Mouse (Mus musculus) bone marrow, adult 2 months (tissue): Measurements from ENCODE around the gene Kcnk18. TPM values are rescaled to one million over a fixed set of nuclear protein-coding genes. Genes with fewer than 3 reads are reported as not detected.
A peak's percentile ranks its signal among the peaks of the same experiment; 100 is the strongest.

ENCODE experiments used
- H3K27ac ChIP-seq: fragments of 200-500 bp; 2 replicates; pipeline ENCODE4 v1.5.1; 2012; ENCODE audit warnings: low read depth, mild to moderate bottlenecking, control low read depth, inconsistent platforms, low read length; ENCODE audit not compliant: control insufficient read depth, poor library complexity, insufficient read depth
- H3K4me1 ChIP-seq: fragments of 200-500 bp; 2 replicates; pipeline ENCODE4 v1.6.1; 2011; ENCODE audit warnings: low read length; ENCODE audit not compliant: control insufficient read depth, insufficient read depth
- H3K4me3 ChIP-seq: fragments of 200-500 bp; replicated peaks from 2 replicates; pipeline ENCODE3; 2011; ENCODE audit warnings: mild to moderate bottlenecking, low read depth, low read length, control low read depth; ENCODE audit not compliant: control insufficient read depth
- CTCF ChIP-seq: fragments of 200-500 bp; IDR thresholded peaks from 2 replicates; pipeline ENCODE4 v1.5.1; 2011; ENCODE audit warnings: low read length, control low read depth; ENCODE audit not compliant: control insufficient read depth, insufficient read depth
- POLR2A ChIP-seq: fragments of 200-500 bp; IDR thresholded peaks from 2 replicates; pipeline ENCODE4 v1.6.1; 2011; ENCODE audit warnings: low read depth, mild to moderate bottlenecking, control low read depth, low read length, borderline replicate concordance; ENCODE audit not compliant: control insufficient read depth
- WGBS: fragments of 180-500 bp; shearing (Covaris S2); methylation state at CpG from one replicate; pipeline ENCODE4 v1.1.7; 2018; 5-methylcytosine and 5-hydroxymethylcytosine counted together
- polyA plus RNA-seq: library from polyadenylated mRNA; stranded (reverse); fragments of >200 nt; gene quantifications from 2 replicates; pipeline ENCODE4 v1.2.4, GENCODE M21; 2011; ENCODE audit warnings: low replicate concordance; ENCODE audit not compliant: missing spikeins, insufficient read depth, insufficient read length

The Kcnk18 gene
- polyA plus RNA-seq, 1 experiment = not detected

GRCm38 (mm10) chr19:59239124-59239817 is 20.3 kb downstream of the Kcnk18 start:
- Histone ChIP-seq H3K27ac (no peak overlapping the region), H3K4me1 (no peaks in the 10 kb centered on the region), H3K4me3 (no peak overlapping the region)
- TF ChIP-seq CTCF = peak; percentile 100
- no peak for TF ChIP-seq POLR2A
- 20% methylated on average over 17 of the region's 17 CpGs for WGBS

DNA sequence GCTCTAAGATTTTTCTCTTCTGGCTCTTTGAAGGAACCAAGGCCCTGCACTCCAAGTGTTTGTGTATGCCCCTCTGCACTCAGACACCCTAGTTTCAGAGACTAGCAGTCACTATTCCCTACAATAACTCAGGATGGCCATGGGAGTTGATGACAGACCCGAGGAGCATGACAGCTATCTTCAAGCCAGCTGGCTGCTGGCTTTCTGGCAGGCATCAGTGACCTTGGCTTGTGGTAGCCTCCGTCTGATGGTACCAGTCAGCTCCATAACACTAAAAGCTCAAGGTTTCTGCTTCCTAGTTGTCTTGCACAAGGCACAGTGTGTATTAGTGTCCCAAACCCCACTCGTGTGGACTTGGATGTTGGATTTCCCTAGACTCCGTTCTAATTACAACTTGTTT is 23.0 kb downstream of the Kcnk18 start:
- 81% methylated on average over 4 of the region's 4 CpGs for WGBS

DNA sequence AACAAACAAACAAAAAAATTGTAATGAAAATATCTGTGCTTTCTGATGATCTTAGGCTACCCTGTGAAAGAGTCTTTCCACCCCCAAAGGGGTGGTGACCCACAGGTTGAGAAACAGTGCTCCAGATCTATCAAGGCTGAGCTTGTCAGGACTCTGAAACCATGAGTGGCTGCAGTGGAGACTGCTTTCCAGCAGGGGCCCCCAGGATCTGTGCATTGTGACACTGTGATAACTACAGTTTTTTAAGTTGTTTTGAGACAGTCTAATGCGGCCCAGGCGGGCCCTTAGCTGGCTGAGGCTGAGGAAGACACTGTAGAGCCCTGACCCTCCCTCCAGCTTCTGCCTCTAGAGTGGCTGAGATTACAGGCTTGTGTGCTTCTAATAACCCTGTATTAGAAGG is 24.0 kb downstream of the Kcnk18 start:
- H3K4me1 ChIP-seq = peaks cover 3% of the 10 kb centered on the region; the same call in 1 of the 2 replicates
- no peak overlapping the region for H3K27ac ChIP-seq
- WGBS = 49% methylated on average over 2 of the region's 2 CpGs
- TF ChIP-seq CTCF (no peak), POLR2A (no peak)
- no peak overlapping the region for H3K4me3 ChIP-seq

More for the DNA sequence above, 23.0 kb downstream of the Kcnk18 start:
- no peaks in the 10 kb centered on the region for H3K4me1 ChIP-seq
- TF ChIP-seq POLR2A (no peak), CTCF (no peak)
- no peak overlapping the region for H3K4me3 ChIP-seq
- no peak overlapping the region for H3K27ac ChIP-seq

DNA sequence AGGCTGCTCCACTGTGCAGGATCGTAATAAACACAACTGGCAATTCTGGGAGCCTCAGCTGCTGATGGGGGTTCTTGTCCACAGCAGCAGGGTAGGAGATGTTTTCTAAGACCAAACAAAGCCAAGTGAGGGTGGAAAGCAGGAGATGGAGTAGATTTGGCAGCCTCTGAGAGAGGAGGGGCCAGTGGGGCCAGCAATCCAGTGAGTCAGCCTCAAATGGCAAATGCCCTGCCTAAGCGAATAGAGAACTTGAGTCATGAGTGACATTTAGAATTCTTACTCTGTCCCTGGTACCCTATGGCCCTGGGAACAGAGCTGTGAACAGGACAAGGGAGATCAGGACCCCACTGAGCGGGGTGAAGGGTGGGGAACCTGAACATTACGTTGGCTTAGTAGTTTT is 29.1 kb downstream of the Kcnk18 start:
- WGBS = 49% methylated on average over 4 of the region's 4 CpGs
- no peak overlapping the region for H3K4me3 ChIP-seq
- peaks cover 9% of the 10 kb centered on the region for H3K4me1 ChIP-seq
- H3K27ac ChIP-seq = no peak overlapping the region; the same call in 1 of the 2 replicates
- TF ChIP-seq CTCF = no peak

- Histone ChIP-seq H3K4me1 (peaks cover 9% of the 10 kb centered on the region), H3K27ac (peak overlapping the region; percentile 45), H3K4me3 (no peak overlapping the region)
- TF ChIP-seq CTCF (no peak), POLR2A (no peak)
- WGBS = 18% methylated on average over 11 of the region's 11 CpGs
Measured at GRCm38 (mm10) chr19:59248553-59249286, 29.7 kb downstream of the Kcnk18 start.

- 8% methylated on average over 2 of the region's 2 CpGs for WGBS
- H3K27ac ChIP-seq = no peak overlapping the region
- peaks cover 9% of the 10 kb centered on the region for H3K4me1 ChIP-seq
- TF ChIP-seq CTCF (no peak), POLR2A (no peak)
- H3K4me3 ChIP-seq = no peak overlapping the region
Measured at GRCm38 (mm10) chr19:59252651-59253050, 33.6 kb downstream of the Kcnk18 start.

- Histone ChIP-seq H3K4me1 (peaks cover 3% of the 10 kb centered on the region; the same call in 1 of the 2 replicates), H3K4me3 (no peak overlapping the region), H3K27ac (no peak overlapping the region)
- 76% methylated on average over 5 of the region's 5 CpGs for WGBS
- no peak for TF ChIP-seq POLR2A
Measured at GRCm38 (mm10) chr19:59259633-59260032, 40.6 kb downstream of the Kcnk18 start.

- WGBS = under 1% methylated on average over 55 of the region's 55 CpGs
- TF ChIP-seq POLR2A (no peak), CTCF (no peak)
- H3K4me3 ChIP-seq = peak within 1 kb of the TSS; percentile 41
- peaks cover 3% of the 10 kb centered on the region; the same call in 1 of the 2 replicates for H3K4me1 ChIP-seq
- no peak within 1 kb of the TSS; the same call in 1 of the 2 replicates for H3K27ac ChIP-seq
Measured at GRCm38 (mm10) chr19:59260718-59261442, 41.9 kb downstream of the Kcnk18 start, which contains the start of gene Slc18a2. Gene Slc18a2, plus strand, starts transcription at chr19:59260896.
